Mouse (Mus musculus): ENCODE data around the gene Nmrk2.

- no peak for TF ChIP-seq CTCF (IDR thresholded peaks at IDR 0.05; ENCODE audit: insufficient read depth, low read depth, low read length)
- no peak for TF ChIP-seq POLR2A (IDR thresholded peaks at IDR 0.05; ENCODE audit: insufficient read depth, low read depth, low read length)
Measured at GRCm38 (mm10) chr10:81198990-81199389, 2.9 kb downstream of the Nmrk2 start.
